Mouse (Mus musculus): ENCODE measurements around the gene Synpo2.

The Synpo2 gene

GRCm38 (mm10) chr3:123166450-123166849 lies 69.5 kb downstream of the Synpo2 start:
- no peak for DNase-seq (ENCODE audit: low spot score in 2 of 2)

DNA sequence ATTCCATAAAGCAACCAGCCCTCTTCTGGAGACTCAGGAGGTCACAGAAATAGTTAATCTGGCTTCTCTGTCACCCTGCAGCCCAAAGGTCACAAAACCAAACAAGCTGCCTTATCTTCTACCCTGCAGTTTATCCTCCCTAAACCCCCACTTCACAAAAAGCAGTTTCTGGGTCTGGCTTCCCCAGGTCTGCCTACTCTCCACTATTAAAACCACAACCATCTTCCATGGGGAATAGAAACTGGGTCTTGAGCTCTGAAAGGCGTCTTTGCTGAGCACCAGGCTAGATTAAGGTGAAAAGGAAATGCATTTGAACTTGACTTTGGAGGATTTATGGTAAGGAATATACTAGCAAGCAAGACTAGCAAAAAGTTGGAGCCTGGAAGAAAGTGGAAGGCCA lies 71.8 kb downstream of the Synpo2 start:
- DNase-seq (ENCODE audit: low spot score in 2 of 2), result no peak

DNA sequence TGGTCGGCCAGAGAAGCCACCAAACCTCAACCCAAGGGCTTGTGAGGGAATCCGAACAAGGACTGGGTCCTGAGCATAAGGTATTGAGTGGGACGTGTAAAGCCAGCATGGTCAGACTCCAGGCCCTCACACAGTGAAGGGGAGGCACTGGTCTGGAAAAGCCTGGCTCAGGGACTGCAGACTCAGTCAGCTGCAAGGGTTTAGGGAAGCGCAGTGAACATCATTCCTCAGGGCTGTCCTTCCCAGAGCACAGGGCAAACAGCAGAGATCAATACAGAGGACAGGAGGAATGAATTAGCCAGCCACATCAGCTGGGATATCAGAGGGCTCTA lies 72.8 kb downstream of the Synpo2 start:
- DNase-seq (ENCODE audit: low spot score in 2 of 2), result no peak

DNA sequence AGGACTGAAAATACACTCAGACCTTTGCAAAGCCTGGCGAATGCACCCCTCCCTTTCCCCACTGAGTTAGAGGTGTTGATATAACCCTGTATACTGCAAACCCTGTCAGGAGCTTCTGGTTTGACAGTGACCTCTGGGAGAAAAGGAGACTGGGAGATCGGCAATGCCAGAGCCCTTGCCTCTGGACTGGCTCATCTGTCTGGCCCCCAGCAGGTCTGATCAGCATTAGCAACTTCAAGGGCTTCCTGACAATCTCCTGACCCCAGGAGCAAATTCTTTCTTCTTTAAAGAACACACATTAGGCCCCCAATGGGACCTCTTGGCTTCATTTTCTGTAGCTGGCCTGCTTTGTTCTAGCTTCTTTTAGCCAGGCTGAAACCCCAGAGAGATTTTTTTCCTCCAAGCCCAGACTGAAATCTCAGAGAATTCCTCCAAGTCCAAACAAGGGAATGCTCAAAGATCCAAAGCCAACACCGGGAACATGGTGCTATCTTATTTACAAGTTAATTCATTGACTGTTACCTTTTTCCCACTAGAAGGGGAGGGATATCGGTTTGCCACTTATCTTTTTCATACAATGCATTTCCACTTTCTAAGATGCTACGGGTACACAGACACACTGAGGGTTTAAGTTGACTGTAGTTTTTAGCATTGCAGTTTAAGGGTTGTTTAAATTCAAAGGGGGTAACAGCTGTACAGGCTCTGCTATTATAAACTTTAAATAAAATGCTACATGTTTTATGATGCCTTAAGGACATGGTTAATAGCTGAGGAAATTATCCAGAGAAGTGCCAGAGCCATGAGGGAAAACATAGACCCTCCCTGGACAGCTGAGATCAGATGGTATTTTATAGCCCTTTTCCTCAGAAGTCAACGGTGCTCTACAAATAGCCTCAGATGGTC lies 73.4 kb downstream of the Synpo2 start:
- no peak for DNase-seq (ENCODE audit: low spot score in 2 of 2)

DNA sequence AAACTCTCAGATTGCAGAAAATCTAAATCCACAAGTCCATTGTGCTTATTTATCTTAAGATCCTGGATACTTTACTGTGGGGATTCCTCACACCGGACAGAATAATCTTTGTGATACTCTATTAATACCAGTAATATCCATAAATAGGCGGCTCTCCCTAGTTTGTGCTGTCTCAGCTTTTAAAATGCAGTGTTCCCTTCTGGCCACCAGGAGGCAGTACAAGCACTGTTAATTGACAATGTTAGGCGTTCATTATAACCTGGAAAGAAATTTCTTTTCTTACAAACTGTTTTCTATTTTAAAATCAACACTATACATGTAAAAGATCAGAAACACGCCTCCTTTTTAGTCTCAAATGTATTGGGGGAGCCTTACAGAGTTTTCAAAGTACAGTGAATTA lies 75.2 kb downstream of the Synpo2 start:
- no peak for DNase-seq (ENCODE audit: low spot score in 2 of 2)

GRCm38 (mm10) chr3:123159139-123159824 lies 76.7 kb downstream of the Synpo2 start:
- peak; percentile 25 to 42 for DNase-seq (ENCODE audit: low spot score in 2 of 2)

GRCm38 (mm10) chr3:123158579-123158978 lies 77.4 kb downstream of the Synpo2 start:
- no peak for DNase-seq (ENCODE audit: low spot score in 2 of 2)

- DNase-seq (ENCODE audit: low spot score in 2 of 2), result no peak
Measured at GRCm38 (mm10) chr3:123153337-123153736, 82.6 kb downstream of the Synpo2 start.

- DNase-seq (ENCODE audit: low spot score in 2 of 2), result no peak
Measured at GRCm38 (mm10) chr3:123152911-123153310, 83.0 kb downstream of the Synpo2 start.

DNA sequence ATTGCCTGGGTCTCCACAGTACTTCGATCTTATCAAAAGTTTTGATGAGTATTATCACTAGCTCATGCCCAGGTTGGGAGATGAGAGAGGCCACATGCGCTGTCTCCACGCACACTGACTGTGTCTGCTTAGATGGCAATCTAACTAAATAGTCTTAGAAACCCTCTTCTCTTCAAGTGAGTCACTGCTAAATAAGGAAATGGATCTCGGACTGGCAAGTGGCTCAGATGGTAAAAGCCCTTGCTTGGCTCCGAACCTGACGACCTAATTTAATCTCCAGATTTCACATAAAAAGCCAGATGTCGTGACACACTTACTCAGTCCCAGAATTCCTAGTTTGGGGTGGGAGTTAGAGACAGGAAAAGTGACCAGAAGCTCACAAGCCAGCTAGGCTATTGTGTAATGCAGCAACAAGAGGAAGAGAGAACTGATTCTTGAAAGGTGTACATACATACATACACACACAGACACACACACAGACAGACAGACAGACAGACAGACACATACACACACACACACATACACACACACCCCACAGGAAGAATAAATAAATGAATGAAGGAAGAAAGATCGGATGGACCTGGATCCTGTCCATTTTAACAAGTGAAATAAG lies 85.3 kb downstream of the Synpo2 start:
- no peak for DNase-seq (ENCODE audit: low spot score in 2 of 2)

- no peak for DNase-seq (ENCODE audit: low spot score in 2 of 2)
Measured at GRCm38 (mm10) chr3:123149380-123150162, 86.4 kb downstream of the Synpo2 start.

DNA sequence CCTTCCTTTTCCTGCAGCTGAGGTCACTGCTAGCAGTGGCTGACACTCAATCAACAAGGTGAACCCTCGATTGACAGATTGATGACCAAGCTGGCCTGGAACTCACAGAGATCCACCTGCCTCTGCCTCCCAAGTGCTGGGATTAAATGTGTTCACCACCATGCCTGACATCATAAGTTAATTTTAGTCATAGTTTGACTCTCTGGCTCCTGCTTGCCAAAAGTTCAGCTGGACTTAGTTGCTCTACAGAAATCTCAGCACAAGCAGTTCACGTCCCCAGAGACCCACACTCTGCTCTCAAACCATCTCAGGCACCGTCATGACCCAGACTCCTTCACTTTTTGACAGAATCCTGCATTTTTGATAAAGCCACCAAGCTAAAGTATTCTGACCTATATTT lies 87.3 kb downstream of the Synpo2 start:
- DNase-seq (ENCODE audit: low spot score in 2 of 2), result no peak

- DNase-seq (ENCODE audit: low spot score in 2 of 2), result no peak
Measured at GRCm38 (mm10) chr3:123146557-123146956, 89.4 kb downstream of the Synpo2 start.

DNA sequence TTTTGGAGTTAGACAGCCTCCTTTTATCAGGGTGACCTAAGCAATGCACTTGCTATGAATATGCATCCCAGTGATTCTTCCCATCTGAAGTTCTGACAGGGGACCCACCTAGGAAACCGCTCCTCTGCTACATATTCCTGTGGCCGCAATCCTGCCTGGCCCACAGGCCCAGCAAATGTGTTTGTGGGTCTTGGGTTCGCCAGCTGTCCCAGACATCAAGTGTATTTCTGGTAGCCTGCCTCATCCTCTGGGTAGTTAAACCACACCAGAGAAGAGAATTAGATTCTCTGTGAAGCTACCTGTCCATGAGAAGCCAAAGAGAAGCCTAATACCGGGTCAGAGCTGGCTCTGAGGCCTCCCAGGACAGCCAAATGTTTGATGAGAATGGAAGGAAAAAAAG lies 90.0 kb downstream of the Synpo2 start:
- DNase-seq (ENCODE audit: low spot score in 2 of 2), result no peak

DNA sequence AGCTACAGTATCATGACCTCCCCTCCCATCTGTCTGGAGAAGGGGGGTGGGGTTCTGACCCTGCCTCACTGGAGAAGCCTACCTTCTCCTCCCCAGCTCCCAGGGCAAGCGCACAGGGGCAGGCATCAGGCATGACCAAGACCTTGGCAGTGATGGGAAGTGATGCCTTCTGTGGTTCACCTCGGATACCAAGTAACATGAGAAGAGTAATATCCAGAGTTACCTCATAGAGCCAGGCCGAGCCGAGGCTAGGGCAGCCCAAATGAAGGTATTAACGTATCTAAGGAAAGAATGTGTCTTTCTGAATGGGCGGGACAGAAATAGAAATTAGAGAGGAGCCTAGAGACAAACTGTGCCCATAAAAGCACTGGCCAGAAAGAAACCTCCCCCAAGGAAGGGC lies 92.5 kb downstream of the Synpo2 start:
- DNase-seq (ENCODE audit: low spot score in 2 of 2), result no peak

DNA sequence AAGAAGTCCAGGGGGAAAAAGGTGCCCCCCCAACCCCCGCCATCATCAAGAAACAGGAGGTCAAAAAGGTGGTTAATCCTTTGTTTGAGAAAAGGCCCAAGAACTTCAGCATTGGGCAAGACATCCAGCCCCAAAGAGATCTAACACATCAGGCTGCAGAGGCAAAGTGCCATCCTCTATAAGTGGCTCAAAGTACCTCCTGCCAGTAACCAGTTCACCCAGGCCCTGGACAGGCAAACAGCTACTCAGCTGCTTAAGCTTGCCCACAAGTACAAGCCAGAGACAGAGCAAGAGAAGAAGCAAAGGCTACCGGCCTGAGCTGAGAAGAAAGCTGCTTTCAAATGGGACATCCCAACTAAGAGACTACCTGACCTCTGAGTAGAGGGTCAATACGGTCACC lies 93.7 kb downstream of the Synpo2 start:
- DNase-seq (ENCODE audit: low spot score in 2 of 2), result no peak

- DNase-seq (ENCODE audit: low spot score in 2 of 2), result no peak
Measured at GRCm38 (mm10) chr3:123141069-123141468, 94.9 kb downstream of the Synpo2 start.

DNA sequence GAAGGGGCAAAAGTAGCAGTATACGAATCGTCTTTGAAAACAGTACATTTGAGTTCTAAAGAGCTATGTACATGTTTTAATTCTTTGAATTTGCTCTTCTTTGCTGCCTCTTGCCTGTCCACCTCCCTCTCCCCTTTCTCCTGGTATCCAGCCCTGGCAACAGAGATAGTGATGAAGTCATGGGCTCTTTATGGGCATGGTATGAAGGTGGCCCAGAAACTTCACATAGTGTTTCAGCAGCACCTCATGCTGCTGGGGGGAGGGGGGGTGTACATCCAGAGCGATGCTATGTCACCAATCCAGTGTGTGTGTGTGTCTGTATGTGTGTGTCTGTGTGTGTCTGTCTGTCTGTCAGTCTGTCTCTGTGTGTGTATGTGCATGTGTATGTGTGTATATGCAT lies 95.8 kb downstream of the Synpo2 start:
- DNase-seq (ENCODE audit: low spot score in 2 of 2), result no peak

DNA sequence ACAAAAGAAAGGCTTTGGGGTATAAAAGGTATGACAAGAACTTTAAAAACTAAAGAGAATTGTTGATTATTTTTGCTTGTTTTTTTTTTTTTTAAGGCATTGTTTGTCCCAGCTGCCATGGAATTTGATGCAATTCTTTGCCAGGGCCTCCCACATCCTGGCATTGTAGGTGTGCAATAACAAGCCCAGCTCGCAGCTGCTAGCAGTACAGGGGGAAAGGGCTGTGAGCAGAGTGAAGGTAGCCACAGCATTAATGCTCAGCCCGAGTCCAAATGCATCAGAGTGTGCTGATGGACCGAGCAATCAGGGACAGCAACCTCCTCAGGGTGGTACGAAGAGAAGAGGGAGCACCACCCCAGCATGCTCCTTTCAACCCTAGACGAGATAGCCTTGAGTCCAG lies 96.3 kb downstream of the Synpo2 start:
- DNase-seq (ENCODE audit: low spot score in 2 of 2), result no peak

GRCm38 (mm10) chr3:123138274-123139003 lies 97.5 kb downstream of the Synpo2 start:
- no peak for DNase-seq (ENCODE audit: low spot score in 2 of 2)

GRCm38 (mm10) chr3:123132101-123132500 lies 103.8 kb downstream of the Synpo2 start:
- DNase-seq (ENCODE audit: low spot score in 2 of 2), result no peak

All from frontal cortex, postnatal 25 days (tissue).